Mouse (Mus musculus): ENCODE data around the gene Flnb. TPM values are rescaled to one million over a fixed set of nuclear protein-coding genes. Genes with fewer than 3 reads are reported as not detected.

The Flnb gene
- total and polyA plus RNA-seq, 2 experiments from 2014 or later, result 4.2 to 32.7 TPM

DNA sequence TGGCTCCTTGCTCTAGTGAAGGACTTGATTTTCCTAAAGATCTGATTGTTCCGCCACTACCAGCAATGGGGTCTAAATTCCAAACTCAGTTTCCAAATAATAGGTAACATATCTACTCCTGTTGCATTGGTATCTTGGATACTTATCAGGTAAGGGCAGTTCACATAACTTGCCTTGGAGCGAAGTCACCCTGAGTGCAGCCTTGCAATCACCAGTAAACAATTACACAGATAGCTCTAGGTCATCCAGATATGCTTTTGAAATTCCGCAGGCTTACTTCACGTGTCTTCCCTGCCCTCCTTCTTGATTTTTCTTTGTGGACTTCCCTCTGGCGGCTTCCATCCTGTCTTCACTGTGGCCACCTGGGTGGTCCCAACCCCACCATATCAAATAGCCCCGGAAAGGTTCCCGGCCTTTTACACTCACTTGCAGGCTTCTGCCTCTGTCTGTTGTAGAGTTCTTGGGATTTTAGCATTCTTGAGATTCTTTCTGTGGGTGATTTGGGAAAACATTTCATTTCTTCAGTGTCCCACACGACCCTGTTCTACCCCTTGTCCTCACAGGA, 22.3 kb downstream of the Flnb start:
- Histone ChIP-seq H3K4me2 (ENCODE audit: low read depth, low read length) (no peak overlapping the region), H3K4me1 (ENCODE audit: insufficient read depth, low read length) (peaks cover 5% of the 10 kb centered on the region; the same call in 1 of the 2 replicates), H3K4me3 (ENCODE audit: low read length) (no peak overlapping the region), H3K9me3 (ENCODE audit: low read length) (no peaks in the 10 kb centered on the region), H3K27me3 (ENCODE audit: insufficient read depth, low read length) (no peaks in the 10 kb centered on the region), H3K36me3 (ENCODE audit: insufficient read depth, low read length) (no peaks in the 10 kb centered on the region), H3K9ac (replicated peaks; ENCODE audit: low read length) (no peak overlapping the region), H3K27ac (no peak overlapping the region)
- DNase-seq (ENCODE audit: low spot score) (no peak), ATAC-seq (no peak)
- WGBS, result 66% methylated on average over 8 of the region's 8 CpGs
- TF ChIP-seq CTCF (IDR thresholded peaks at IDR 0.05; ENCODE audit: low read depth), result no peak

DNA sequence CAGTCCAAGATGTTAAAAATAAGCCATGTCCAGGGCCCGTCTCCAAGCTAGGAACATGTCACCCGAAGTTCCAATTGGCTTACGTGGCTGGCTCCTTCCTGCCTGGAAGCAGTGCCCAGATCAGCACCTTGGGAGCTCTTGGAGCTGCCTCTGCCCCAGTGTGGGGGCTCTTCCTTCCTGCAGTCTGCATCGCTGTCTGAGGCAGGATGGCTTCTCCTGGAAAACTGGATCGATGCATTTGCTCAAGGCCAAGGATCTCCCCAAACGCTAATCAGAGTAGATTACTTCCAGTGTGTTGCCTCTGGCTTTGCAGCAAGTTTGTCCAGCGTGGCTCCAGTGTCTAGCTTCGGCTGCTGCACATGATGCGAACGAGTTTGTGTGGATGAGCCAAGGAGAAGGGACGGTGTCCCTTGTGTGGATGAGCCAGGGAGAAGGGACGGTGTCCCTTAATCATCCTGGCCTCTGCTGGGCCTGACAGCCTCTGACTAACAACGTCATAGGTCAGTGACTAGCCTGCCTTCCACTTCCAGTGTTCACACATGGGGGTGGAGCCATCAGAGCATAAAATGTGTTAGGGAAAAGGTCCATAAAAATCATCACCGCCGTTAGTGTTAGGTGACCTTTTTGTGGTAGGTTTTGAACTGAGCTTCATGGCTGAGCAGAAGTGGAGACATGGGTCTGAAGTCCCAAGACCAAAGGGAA, 25.0 kb downstream of the Flnb start:
- Histone ChIP-seq H3K9me3 (ENCODE audit: low read length) (no peaks in the 10 kb centered on the region), H3K27me3 (ENCODE audit: insufficient read depth, low read length) (no peaks in the 10 kb centered on the region), H3K9ac (replicated peaks; ENCODE audit: low read length) (no peak overlapping the region), H3K4me3 (ENCODE audit: low read length) (no peak overlapping the region), H3K4me1 (ENCODE audit: insufficient read depth, low read length) (peaks cover 5% of the 10 kb centered on the region; the same call in 1 of the 2 replicates), H3K36me3 (ENCODE audit: insufficient read depth, low read length) (no peaks in the 10 kb centered on the region), H3K4me2 (ENCODE audit: low read depth, low read length) (no peak overlapping the region), H3K27ac (no peak overlapping the region)
- WGBS, result 58% methylated on average over 15 of the region's 15 CpGs
- peak; percentile 31 for DNase-seq (ENCODE audit: low spot score)
- ATAC-seq, result 0 out of 2 replicates have a peak, but pooled peaks have one; percentile 18
- no peak for TF ChIP-seq CTCF (IDR thresholded peaks at IDR 0.05; ENCODE audit: low read depth)

DNA sequence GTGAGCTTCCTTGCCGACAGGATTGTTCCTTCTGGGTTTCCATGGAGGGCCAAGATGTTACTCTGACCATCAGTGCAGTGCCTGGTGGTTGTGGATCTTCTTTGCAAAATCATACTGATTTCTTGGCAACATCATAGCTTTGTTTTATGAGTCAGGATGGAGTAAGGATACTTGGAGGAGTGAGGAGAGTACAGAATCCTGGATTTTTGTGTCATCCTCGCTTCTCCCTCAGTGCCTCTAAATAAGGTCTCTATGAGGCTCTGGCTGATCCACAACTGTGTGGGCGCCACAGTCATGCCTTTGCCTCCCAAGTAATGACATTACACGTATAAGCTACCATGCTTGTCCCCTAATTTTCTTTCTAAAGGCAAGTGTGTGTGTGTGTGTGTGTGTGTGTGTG, 28.9 kb downstream of the Flnb start:
- Histone ChIP-seq H3K4me1 (ENCODE audit: insufficient read depth, low read length) (peaks cover 10% of the 10 kb centered on the region), H3K27me3 (ENCODE audit: insufficient read depth, low read length) (no peaks in the 10 kb centered on the region), H3K36me3 (ENCODE audit: insufficient read depth, low read length) (no peaks in the 10 kb centered on the region), H3K27ac (no peak overlapping the region), H3K9me3 (ENCODE audit: low read length) (no peaks in the 10 kb centered on the region), H3K4me2 (ENCODE audit: low read depth, low read length) (no peak overlapping the region), H3K9ac (replicated peaks; ENCODE audit: low read length) (no peak overlapping the region), H3K4me3 (ENCODE audit: low read length) (no peak overlapping the region)
- no peak for DNase-seq (ENCODE audit: low spot score)
- no peak for TF ChIP-seq CTCF (IDR thresholded peaks at IDR 0.05; ENCODE audit: low read depth)
- ATAC-seq, result no peak
- WGBS, result 89% methylated on average over 4 of the region's 4 CpGs

DNA sequence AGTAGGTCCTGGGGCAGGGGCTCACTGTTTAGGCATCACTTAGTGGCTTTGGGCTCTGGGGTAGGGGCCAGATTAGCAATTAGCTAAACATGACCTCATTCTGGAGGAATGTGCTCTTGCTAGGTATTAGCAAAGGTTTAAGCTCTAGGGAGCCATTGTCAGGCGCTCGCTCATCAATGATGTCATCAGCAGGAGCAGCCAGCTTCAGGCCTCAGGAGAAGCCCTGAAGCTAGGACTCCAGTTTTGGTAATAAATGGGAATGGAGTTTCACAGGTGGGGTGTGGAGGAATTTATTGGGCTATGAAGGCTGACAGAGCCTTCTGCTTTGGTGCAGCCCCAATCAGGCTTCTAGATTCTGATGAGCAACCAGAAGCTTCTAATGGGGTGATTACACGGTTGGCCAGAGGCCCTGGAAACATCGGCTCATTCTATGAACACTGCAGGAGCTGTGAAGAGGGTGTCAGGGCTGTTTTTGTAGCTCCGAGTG, 30.0 kb downstream of the Flnb start:
- ATAC-seq, result peak; percentile 64

DNA sequence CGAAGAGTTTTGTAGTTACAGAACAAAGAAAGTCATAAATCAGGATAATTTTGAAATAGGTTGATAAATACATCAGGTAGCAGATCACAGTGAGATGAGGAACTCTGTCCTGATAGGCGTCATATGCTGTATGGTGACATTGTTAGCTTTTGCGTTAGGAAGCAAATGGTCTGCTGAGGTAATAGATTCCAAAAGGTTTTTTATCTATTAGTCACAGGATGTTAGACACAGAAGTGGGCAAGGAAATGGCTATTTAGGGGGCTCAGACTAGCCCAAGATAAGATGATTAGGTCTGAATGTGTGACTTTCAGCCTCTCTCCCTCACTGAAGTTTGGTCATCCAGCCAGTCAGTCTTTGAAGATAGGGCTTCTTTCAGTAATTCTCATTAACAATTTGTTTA, 33.2 kb downstream of the Flnb start:
- no peak overlapping the region for H3K27ac ChIP-seq

More for the DNA sequence above, 30.0 kb downstream of the Flnb start:
- H3K4me1 ChIP-seq (ENCODE audit: insufficient read depth, low read length), result peaks cover 7% of the 10 kb centered on the region
- no peaks in the 10 kb centered on the region for H3K27me3 ChIP-seq (ENCODE audit: insufficient read depth, low read length)
- TF ChIP-seq CTCF (IDR thresholded peaks at IDR 0.05; ENCODE audit: low read depth), result no peak
- 31% methylated on average over 5 of the region's 5 CpGs for WGBS
- no peak overlapping the region for H3K4me3 ChIP-seq (ENCODE audit: low read length)
- DNase-seq (ENCODE audit: low spot score), result peak; percentile 42
- no peaks in the 10 kb centered on the region for H3K9me3 ChIP-seq (ENCODE audit: low read length)
- H3K9ac ChIP-seq (replicated peaks; ENCODE audit: low read length), result no peak overlapping the region
- no peaks in the 10 kb centered on the region for H3K36me3 ChIP-seq (ENCODE audit: insufficient read depth, low read length)
- no peak overlapping the region for H3K4me2 ChIP-seq (ENCODE audit: low read depth, low read length)
- no peak overlapping the region; the same call in 1 of the 2 replicates for H3K27ac ChIP-seq

DNA sequence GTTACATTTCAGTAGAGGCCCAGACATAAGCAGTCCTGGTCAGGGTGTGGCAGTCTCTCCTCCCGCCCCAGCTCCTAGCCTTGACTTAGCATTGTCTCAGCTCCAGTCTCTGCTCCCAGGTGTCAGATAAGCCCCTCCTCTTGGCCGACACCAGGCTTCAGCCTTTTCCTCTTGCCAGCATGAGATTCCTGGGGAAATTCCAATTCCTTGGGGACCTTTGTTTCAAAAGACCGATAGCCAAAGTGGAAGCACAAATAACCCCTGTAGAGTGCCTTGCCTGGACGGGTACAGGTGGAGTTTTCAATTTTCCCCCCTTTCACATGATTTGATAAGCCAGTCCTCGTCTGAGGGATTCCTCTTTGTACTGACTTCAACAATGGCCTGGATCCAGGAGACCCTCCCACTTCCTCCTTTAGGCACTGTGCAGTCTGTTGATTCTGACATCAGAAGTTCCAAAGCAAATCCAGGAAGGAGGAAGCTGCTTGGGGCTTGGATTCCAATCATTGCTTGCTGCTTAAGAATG, 33.8 kb downstream of the Flnb start:
- Histone ChIP-seq H3K27ac (no peak overlapping the region), H3K4me1 (ENCODE audit: insufficient read depth, low read length) (peaks cover 12% of the 10 kb centered on the region), H3K9ac (replicated peaks; ENCODE audit: low read length) (no peak overlapping the region), H3K4me2 (ENCODE audit: low read depth, low read length) (no peak overlapping the region), H3K4me3 (ENCODE audit: low read length) (no peak overlapping the region), H3K36me3 (ENCODE audit: insufficient read depth, low read length) (no peaks in the 10 kb centered on the region), H3K27me3 (ENCODE audit: insufficient read depth, low read length) (no peaks in the 10 kb centered on the region), H3K9me3 (ENCODE audit: low read length) (no peaks in the 10 kb centered on the region)
- DNase-seq (ENCODE audit: low spot score), result peak; percentile 31
- ATAC-seq, result no peak
- no peak for TF ChIP-seq CTCF (IDR thresholded peaks at IDR 0.05; ENCODE audit: low read depth)
- 19% methylated on average over 5 of the region's 5 CpGs for WGBS

More for the DNA sequence above, 33.2 kb downstream of the Flnb start:
- DNase-seq (ENCODE audit: low spot score) (no peak), ATAC-seq (no peak)
- Histone ChIP-seq H3K27me3 (ENCODE audit: insufficient read depth, low read length) (no peaks in the 10 kb centered on the region), H3K4me3 (ENCODE audit: low read length) (no peak overlapping the region), H3K4me2 (ENCODE audit: low read depth, low read length) (no peak overlapping the region), H3K4me1 (ENCODE audit: insufficient read depth, low read length) (peaks cover 12% of the 10 kb centered on the region), H3K9ac (replicated peaks; ENCODE audit: low read length) (no peak overlapping the region), H3K36me3 (ENCODE audit: insufficient read depth, low read length) (no peaks in the 10 kb centered on the region), H3K9me3 (ENCODE audit: low read length) (no peaks in the 10 kb centered on the region)
- no peak for TF ChIP-seq CTCF (IDR thresholded peaks at IDR 0.05; ENCODE audit: low read depth)
- WGBS, result 86% methylated on average over 3 of the region's 3 CpGs
